Mouse (Mus musculus) limb, embryonic 14.5 days (tissue): ENCODE results near the gene Stox2. TPM values are rescaled to one million over a fixed set of nuclear protein-coding genes. Genes with fewer than 3 reads are reported as not detected.

Experiments used
- ATAC-seq: fragments of 200-750 bp; cut with Nextera tagmentation; 2 replicates; pipeline ENCODE4 v1.8.0; 2017; ENCODE audit warnings: low read depth, moderate number of reproducible peaks, moderate TSS enrichment; ENCODE audit not compliant: low FRiP score
- DNase-seq: peaks from one replicate; pipeline ENCODE4 v3.0.0-alpha.2; 2015; ENCODE audit warnings: low spot score
- H3K27ac ChIP-seq: fragments of 300-500 bp; sonication (generic); replicated peaks from 2 replicates; pipeline ENCODE4 v1.5.1; 2014; ENCODE audit warnings: low read depth, mild to moderate bottlenecking, low read length, moderate library complexity, mixed read lengths
- H3K27me3 ChIP-seq: fragments of 300-500 bp; sonication (generic); 2 replicates; pipeline ENCODE4 v1.6.1; 2014; ENCODE audit warnings: low read length, mixed read lengths; ENCODE audit not compliant: control insufficient read depth, insufficient read depth
- H3K36me3 ChIP-seq: fragments of 300-500 bp; sonication (generic); 2 replicates; pipeline ENCODE4 v1.6.1; 2014; ENCODE audit warnings: mild to moderate bottlenecking, low read length, moderate library complexity, mixed read lengths; ENCODE audit not compliant: control insufficient read depth, insufficient read depth
- H3K4me1 ChIP-seq: fragments of 300-500 bp; sonication (generic); 2 replicates; pipeline ENCODE4 v1.6.1; 2014; ENCODE audit warnings: antibody characterized with exemption, low read length, mixed read lengths; ENCODE audit not compliant: control insufficient read depth, insufficient read depth
- H3K4me2 ChIP-seq: fragments of 300-500 bp; sonication (generic); replicated peaks from 2 replicates; pipeline ENCODE4 v1.6.1; 2014; ENCODE audit warnings: low read depth, mild to moderate bottlenecking, low read length, moderate library complexity; ENCODE audit not compliant: severe bottlenecking
- H3K4me3 ChIP-seq: fragments of 300-500 bp; sonication (generic); replicated peaks from 2 replicates; pipeline ENCODE4 v1.5.1; 2014; ENCODE audit warnings: low read length
- H3K9ac ChIP-seq: fragments of 300-500 bp; sonication (generic); 2 replicates; pipeline ENCODE4 v1.6.1; 2014; ENCODE audit warnings: mild to moderate bottlenecking, low read depth, low read length, moderate library complexity; ENCODE audit not compliant: severe bottlenecking
- H3K9me3 ChIP-seq: fragments of 300-500 bp; sonication (generic); 2 replicates; pipeline ENCODE4 v1.6.1; 2016; ENCODE audit warnings: low read length; ENCODE audit not compliant: control insufficient read depth
- POLR2A ChIP-seq: fragments of 200-500 bp; IDR thresholded peaks from 2 replicates; pipeline ENCODE4 v1.8.0; 2012; ENCODE audit warnings: inconsistent platforms, mild to moderate bottlenecking, moderate library complexity, borderline replicate concordance; ENCODE audit not compliant: insufficient read depth, insufficient read length; ENCODE audit errors: extremely low read depth
- WGBS: fragments of 180-500 bp; shearing (Covaris S2); extraction: QIAGEN DNeasy Blood & Tissue Kit; methylation state at CpG from one replicate; pipeline ENCODE4 v1.1.7; 2014; 5-methylcytosine and 5-hydroxymethylcytosine counted together
- polyA plus RNA-seq, 2 experiments: library from polyadenylated mRNA; depleted of rRNA in 1 of 2; stranded (reverse) in 1 of 2; unstranded in 1 of 2; fragments of >200 nt; fragmentation: Nextera tagmentation in 1 of 2; extraction: Ambion mirVana in 1 of 2; gene quantifications; 2 replicates each; pipeline versions ENCODE4 v1.2.1 to v1.2.3; 2012 to 2014

Stox2 gene
- polyA plus RNA-seq, 2 experiments: 12.2 to 17.1 TPM

DNA sequence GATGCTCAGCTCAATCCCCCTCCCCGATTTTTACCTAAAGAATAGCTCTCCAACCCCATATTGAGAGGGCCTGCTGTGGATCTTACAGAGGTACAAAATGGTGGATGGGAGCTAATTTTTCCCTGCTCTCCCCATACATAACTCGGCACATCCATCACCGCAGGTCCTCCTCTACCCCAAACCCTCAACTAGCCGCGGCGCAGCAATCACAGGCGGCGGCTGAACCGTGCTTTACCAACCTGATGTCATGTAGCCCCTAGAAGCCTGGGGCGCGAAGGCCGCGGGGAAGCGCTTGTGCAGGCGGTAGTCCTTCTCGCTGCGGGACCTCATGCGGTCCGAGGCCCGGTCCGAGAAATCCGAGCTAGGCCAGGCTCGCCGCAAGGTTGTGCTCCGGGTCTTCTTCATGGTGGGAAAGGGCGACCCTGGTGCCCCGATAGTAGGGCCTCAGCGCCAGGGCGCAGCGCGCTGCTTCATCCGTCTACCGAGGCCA is 158.5 kb downstream of the Stox2 start:
- peak overlapping the region; percentile 83 for H3K4me3 ChIP-seq
- ATAC-seq (peak; percentile 24; the same call in 1 of the 2 replicates), DNase-seq (no peak)
- no peaks in the 10 kb centered on the region for H3K9me3 ChIP-seq
- peak overlapping the region; percentile 87 for H3K4me2 ChIP-seq
- H3K4me1 ChIP-seq: peaks cover 41% of the 10 kb centered on the region
- H3K27me3 ChIP-seq: no peaks in the 10 kb centered on the region
- WGBS: 3% methylated on average over 32 of the region's 33 CpGs
- no peaks in the 10 kb centered on the region for H3K36me3 ChIP-seq
- 0 out of 2 replicates have a peak, but pooled peaks have one; percentile 8 for TF ChIP-seq POLR2A
- peak overlapping the region; percentile 96 for H3K9ac ChIP-seq
- peak overlapping the region; percentile 91 for H3K27ac ChIP-seq

DNA sequence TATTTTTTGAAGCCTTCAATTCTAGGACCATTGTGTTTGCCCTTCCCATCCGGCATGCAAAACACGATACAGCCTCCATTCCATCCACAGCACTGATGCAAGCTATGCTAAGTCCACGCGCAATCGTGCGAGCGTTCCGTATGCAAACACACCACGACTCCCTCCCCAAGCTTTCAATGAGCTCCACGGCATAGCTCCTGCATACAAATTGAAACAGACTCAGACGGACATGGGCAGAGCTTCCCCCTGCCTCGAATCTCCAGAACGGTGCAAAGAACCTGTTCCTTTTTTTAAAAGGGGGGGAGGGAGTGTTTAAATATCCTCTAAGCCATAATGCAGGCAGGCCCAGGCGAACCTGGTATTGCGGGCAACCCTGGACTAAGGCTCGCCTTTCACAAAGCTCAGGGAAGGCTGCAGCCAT is 159.0 kb downstream of the Stox2 start:
- Histone ChIP-seq H3K4me3 (peak overlapping the region; percentile 83), H3K9me3 (no peaks in the 10 kb centered on the region), H3K4me2 (peak overlapping the region; percentile 87), H3K4me1 (peaks cover 46% of the 10 kb centered on the region), H3K27ac (peak overlapping the region; percentile 91), H3K36me3 (no peaks in the 10 kb centered on the region), H3K27me3 (no peaks in the 10 kb centered on the region), H3K9ac (peak overlapping the region; percentile 96)
- DNase-seq (no peak), ATAC-seq (0 out of 2 replicates have a peak, but pooled peaks have one; percentile 3)
- WGBS: under 1% methylated on average over 16 of the region's 16 CpGs
- TF ChIP-seq POLR2A: no peak

DNA sequence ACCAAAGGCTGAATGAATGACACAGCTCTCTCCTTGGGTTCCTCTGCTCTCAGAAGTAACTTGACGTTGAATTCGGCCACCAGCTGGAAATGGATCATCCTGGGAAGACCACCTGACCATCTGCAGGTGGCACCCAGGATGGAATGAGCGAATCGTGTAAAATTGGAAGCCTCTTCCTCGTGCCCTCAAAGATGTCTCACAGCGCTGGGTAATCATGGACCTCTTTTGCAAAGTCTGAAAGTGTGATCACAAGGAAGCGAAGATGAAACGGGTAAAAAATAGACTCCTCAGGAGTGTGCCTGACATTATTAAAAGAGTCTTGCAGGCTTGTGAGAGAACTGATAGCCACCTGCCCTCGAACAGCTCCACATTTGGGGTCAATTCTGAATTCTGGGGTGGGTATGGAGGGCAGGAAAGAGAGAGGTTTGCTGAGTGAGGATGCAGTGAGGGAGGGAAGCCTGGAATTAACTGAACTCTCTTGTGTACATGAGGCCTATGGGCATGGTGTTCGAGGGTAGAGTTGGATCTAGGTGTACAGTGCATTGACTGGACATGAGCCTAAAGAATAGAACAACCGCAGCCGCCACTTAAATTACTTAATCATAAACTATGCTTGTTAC is 160.0 kb downstream of the Stox2 start:
- WGBS: 73% methylated on average over 12 of the region's 12 CpGs
- Histone ChIP-seq H3K4me2 (peak overlapping the region; percentile 87), H3K9ac (peak overlapping the region; percentile 96; the same call in 1 of the 2 replicates), H3K4me1 (peaks cover 50% of the 10 kb centered on the region), H3K4me3 (peak overlapping the region; percentile 83), H3K27ac (no peak overlapping the region), H3K36me3 (no peaks in the 10 kb centered on the region), H3K27me3 (no peaks in the 10 kb centered on the region), H3K9me3 (no peaks in the 10 kb centered on the region)
- no peak for TF ChIP-seq POLR2A
- DNase-seq (no peak), ATAC-seq (no peak)

DNA sequence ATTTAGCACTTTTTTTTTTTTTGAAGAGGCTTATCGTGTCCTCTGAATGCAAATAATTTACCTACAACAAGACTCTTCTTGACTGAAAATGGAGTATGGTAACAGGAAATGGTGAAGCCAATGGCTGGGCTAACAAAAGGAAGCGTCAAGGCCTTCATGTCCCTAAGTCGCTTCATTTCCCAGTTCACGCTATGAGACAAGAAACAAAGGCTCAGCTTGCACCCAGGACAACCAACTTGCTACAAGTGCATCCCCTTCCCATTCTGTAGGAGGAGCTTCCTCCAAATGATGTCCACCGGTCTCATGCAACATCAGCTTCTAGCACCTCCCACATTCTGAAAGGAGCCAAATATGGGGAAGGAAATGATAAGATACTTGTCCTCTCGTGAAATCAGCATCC is 160.7 kb downstream of the Stox2 start:
- Histone ChIP-seq H3K9me3 (no peaks in the 10 kb centered on the region), H3K4me2 (peak overlapping the region; percentile 87; the same call in 1 of the 2 replicates), H3K27ac (no peak overlapping the region), H3K9ac (no peak overlapping the region), H3K4me3 (no peak overlapping the region), H3K27me3 (no peaks in the 10 kb centered on the region), H3K36me3 (no peaks in the 10 kb centered on the region), H3K4me1 (peaks cover 50% of the 10 kb centered on the region)
- no peak for DNase-seq
- 81% methylated on average over 6 of the region's 6 CpGs for WGBS
- ATAC-seq: no peak
- no peak for TF ChIP-seq POLR2A

DNA sequence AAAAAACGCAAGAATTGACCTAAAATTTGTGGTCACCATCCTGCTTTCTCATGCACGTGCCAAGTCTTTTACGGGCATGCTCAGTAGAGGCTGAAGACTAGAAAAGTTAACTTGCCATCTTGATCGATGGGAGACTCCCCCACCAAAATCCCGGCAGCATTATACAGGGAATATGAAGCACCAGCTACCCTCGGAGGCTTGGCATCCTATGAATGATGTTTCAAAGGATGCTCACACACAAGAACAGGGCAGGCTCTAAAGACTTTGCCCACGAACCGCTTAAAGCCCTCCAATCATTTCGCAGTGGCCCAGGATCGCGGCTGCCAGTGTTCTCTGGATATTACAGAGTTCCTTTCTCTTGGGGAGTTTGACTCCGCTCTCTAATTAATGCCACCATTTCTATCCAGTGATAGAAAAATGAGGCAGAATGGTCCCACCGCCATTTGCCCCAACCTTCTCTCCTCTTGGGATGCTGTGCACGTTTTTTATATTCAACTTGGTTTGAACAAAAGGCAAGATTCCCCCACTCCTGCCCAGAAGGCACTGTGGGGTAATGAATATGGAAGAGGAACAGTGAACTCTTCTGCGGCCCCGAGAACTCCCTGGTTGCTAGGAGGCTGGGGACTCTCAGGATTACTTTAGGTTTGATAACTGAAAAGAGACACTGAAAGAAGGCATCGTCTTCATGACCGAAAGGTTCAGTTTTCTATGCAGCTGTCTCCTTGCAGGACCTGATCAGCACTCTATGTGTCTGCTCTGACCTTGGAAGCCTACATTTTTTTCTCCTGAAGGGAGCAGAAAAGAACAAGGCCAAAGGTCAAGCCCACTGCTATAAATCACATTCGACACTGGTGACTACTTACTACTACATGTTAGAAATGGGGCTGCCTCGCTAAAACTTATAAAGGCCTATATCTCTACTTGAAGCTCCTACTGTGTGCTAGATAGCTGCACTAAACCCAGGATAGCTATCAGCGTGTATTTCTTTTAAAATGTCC is 161.5 kb downstream of the Stox2 start:
- H3K27me3 ChIP-seq: no peaks in the 10 kb centered on the region
- no peak overlapping the region for H3K4me3 ChIP-seq
- H3K4me2 ChIP-seq: no peak overlapping the region
- TF ChIP-seq POLR2A: no peak
- H3K4me1 ChIP-seq: peaks cover 48% of the 10 kb centered on the region
- no peak for DNase-seq
- no peak overlapping the region for H3K9ac ChIP-seq
- 74% methylated on average over 21 of the region's 21 CpGs for WGBS
- ATAC-seq: no peak
- H3K36me3 ChIP-seq: no peaks in the 10 kb centered on the region
- no peak overlapping the region for H3K27ac ChIP-seq
- H3K9me3 ChIP-seq: no peaks in the 10 kb centered on the region
